Mouse (Mus musculus): ENCODE measurements around the gene Usp33.

DNA sequence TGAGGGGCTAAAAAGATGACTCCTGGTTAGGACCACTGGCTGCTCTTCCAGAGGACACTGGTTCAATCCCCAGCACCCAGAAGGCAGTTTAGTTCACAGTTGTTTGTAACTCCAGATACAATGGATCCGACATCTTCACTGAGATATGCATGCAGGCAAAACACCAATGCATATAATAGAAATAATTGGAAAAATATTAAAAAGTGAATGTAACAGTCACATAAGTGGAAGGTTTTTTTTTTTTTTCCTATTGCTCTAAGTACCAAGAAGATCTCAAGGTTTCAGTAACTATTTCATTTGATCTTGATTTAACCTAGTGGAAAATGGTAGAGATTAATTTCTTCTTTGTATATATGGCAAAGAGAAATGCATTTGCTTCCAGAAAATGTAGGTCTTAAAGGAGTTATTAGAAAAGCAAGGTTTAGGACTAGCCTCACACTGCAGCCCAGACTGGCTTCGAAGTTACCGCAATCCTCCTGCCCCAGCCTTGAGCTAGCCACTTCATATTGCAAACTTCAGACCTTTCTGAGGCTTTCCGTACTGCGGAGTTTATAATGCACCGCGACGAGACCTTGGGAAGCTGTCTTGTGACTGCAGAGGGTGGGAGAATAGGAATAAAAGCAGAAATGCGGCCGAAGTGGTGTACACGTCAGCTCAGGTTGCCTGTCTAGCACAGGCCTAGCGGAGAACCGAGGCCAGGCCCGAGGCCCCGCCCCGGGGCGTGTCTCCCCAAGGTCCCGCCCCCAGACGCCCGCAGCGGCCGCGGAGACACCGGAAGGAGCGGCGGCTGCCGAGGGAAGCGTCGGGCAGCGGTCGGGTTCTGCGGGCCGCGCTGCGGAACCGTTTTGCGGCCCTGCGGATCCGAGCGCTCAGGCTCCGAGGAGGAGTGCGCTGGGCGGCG, at the start of gene Usp33:
- no peak for TF ChIP-seq CTCF (IDR thresholded peaks at IDR 0.05; ENCODE audit: low read depth)
- TF ChIP-seq EP300 (IDR thresholded peaks at IDR 0.05; ENCODE audit: low read depth): no peak

All from liver, postnatal 0 days (tissue).